Comparison of ENCODE assay signal across 19 mouse cellular contexts in genomic region chr19:21482096-21482495, GRCm38 (mm10). TPM values are rescaled to one million over a fixed set of nuclear protein-coding genes. Genes with fewer than 3 reads are reported as not detected.
"Had no signal": no experiment of that assay in that cellular context is flagged by ENCODE, and none has a peak within 500 bp of the region (broad histone marks: within the 10 kb centered on the region; RNA-seq: fewer than 3 reads in every experiment).

No protein-coding gene starts in this region.

- H3K4me2 ChIP-seq: lung, embryonic 14.5 days; midbrain, embryonic 12.5 days; neural tube, embryonic 13.5 days; neural tube, embryonic 15.5 days had no signal

- ATAC-seq: midbrain, embryonic 16.5 days had no signal

- DNase-seq: lung, adult 18-20 months; lung, embryonic 14.5 days; lung, postnatal 10 days; lung, postnatal 4 days; midbrain, embryonic 14.5 days; retina, postnatal 1 day; right cerebral cortex, adult 18-20 months; right cerebral cortex, postnatal 25 days; right cerebral cortex, postnatal 4 days; spleen, adult 18-20 months; thymus, adult 2 months; thymus, postnatal 25 days had no signal

- H3K9me3 ChIP-seq: midbrain, embryonic 10.5 days; midbrain, embryonic 12.5 days; neural tube, embryonic 13.5 days; neural tube, embryonic 15.5 days had no signal

- H3K27me3 ChIP-seq: midbrain, embryonic 12.5 days; neural tube, embryonic 13.5 days; neural tube, embryonic 15.5 days had no signal

- H3K4me3 ChIP-seq: midbrain, embryonic 10.5 days; midbrain, embryonic 12.5 days; myocyte; neural tube, embryonic 13.5 days; neural tube, embryonic 15.5 days had no signal

- H3K36me3 ChIP-seq: midbrain, embryonic 10.5 days; midbrain, embryonic 12.5 days; neural tube, embryonic 13.5 days; neural tube, embryonic 15.5 days had no signal

- H3K4me1 ChIP-seq: midbrain, embryonic 12.5 days; neural tube, embryonic 15.5 days had no signal

- H3K27ac ChIP-seq: midbrain, embryonic 10.5 days; midbrain, embryonic 12.5 days; neural tube, embryonic 13.5 days; neural tube, embryonic 15.5 days had no signal

- H3K9ac ChIP-seq: lung, embryonic 14.5 days; midbrain, embryonic 12.5 days; neural tube, embryonic 13.5 days; neural tube, embryonic 15.5 days had no signal

RNA-seq across cellular contexts. Expression of gene Gda, which starts 8.9 kb away (rescaled TPM):
- polyA plus RNA-seq: midbrain, embryonic 10.5 days; midbrain, embryonic 12.5 days; neural tube, embryonic 11.5 days had no signal
